Mouse (Mus musculus) B cell, adult 2 months (primary cell): ENCODE data around the gene Abhd15.

ENCODE experiments used
- DNase-seq, 2 experiments: peaks; one replicate each; pipeline ENCODE4 v3.0.0; 2022

Gene Abhd15

GRCm38 (mm10) chr11:77494344-77494676 is 20.6 kb upstream of the Abhd15 start:
- no peak for DNase-seq

GRCm38 (mm10) chr11:77494782-77495181 is 20.1 kb upstream of the Abhd15 start:
- DNase-seq: no peak

DNA sequence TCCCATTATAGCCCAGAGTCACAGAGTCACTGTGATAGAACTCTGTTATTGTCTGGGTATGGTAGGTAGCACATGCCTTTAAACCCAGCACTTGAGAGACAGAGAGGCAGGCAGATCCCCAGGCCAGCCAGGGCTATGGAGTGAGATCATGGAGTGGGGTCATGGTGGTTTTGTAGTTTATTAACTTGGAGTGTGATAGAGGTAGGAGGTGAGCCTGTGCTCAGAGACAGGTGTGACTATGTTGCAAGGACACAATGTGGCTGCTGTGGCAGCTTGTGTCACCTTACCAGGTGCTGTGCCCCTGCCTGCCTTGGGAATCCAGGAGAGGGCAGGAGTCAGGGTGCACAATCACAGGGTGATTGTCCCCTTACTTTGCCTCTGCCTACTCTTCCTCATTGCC is 19.4 kb upstream of the Abhd15 start:
- DNase-seq: no peak

- peak; percentile 72 to 76 for DNase-seq
Measured at GRCm38 (mm10) chr11:77497341-77497756, 17.6 kb upstream of the Abhd15 start.

DNA sequence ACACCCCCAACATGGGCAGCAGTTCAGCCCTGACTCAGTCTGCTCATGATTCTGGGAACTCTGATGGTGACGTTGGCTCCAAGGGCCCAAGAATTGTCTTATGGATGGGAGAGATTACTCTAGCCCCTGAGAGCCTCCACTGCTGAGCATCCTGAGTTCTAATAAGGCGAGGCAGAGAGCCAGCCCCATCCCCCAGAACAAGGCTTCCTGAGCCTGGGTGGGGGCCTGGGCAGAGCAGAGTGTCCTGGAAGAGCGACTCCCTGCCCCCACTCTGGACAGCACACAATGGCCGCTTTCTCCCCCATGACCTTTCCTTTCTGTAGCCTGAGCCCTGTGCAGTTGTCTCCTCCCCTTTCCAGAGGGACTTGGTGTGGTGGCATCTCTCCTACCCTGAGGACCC is 17.1 kb upstream of the Abhd15 start:
- DNase-seq: no peak

GRCm38 (mm10) chr11:77498261-77499139 is 16.4 kb upstream of the Abhd15 start:
- no peak for DNase-seq

DNA sequence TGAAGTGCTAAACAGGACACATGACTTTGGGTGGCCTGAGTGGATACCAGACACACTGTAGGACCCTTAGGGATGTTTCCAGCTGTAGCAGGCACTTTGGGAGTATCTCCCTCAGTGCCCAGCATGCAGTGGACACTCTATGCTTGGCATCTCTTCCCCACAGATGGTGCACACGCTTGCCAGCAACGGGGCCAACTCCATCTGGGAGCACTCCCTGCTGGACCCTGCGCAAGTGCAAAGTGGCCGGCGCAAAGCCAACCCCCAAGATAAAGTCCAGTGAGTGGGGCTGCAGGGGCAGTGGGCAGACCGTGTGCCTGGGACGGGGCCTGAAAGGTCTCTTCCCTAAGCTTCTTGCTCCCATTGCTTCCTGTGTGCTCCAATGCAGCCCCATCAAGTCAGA is 15.6 kb upstream of the Abhd15 start:
- no peak for DNase-seq

GRCm38 (mm10) chr11:77500361-77501325 is 14.3 kb upstream of the Abhd15 start:
- DNase-seq: no peak

- DNase-seq: peak; percentile 81 to 83
Measured at GRCm38 (mm10) chr11:77501392-77501791, 13.5 kb upstream of the Abhd15 start.

GRCm38 (mm10) chr11:77501971-77502370 is 12.9 kb upstream of the Abhd15 start:
- DNase-seq: no peak

DNA sequence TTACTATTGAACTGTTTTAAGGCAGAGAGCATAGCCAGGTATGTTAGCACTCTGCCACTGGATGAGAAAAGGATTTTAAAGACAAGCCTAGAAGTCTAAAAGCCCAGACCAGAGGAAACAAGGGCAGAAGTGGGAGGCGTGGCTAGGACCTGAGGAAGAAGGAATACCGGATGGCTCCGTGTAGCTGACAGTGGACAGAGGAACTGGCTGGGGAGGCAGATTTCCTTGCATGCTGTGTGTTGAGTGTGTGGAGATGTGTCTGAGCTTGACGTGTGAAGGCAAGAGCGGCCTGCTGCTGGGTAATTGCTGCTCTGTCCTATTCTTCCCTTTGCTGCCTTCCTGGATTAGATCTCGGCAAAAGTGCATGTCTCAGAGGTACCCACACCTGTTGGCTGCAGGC is 12.4 kb upstream of the Abhd15 start:
- no peak for DNase-seq

GRCm38 (mm10) chr11:77503511-77503910 is 11.4 kb upstream of the Abhd15 start:
- no peak for DNase-seq

DNA sequence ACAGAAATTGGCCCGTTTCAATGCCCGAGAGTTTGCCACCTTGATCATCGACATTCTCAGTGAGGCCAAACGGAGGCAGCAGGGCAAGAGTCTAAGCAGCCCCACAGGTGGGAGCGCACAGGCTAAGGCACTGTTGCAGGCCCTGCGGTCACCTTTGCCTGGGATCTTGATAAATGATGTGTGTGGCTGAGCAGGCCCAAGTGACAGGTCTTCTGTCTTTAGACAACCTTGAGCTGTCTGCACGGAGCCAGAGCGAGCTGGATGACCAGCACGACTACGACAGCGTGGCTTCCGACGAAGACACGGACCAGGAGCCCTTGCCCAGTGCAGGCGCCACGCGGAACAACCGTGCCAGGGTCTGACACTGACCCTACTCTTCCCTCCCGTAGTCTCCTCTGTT is 10.5 kb upstream of the Abhd15 start:
- DNase-seq: no peak

- no peak for DNase-seq
Measured at GRCm38 (mm10) chr11:77505291-77505980, 9.5 kb upstream of the Abhd15 start.

- DNase-seq: no peak
Measured at GRCm38 (mm10) chr11:77506273-77506672, 8.6 kb upstream of the Abhd15 start.

DNA sequence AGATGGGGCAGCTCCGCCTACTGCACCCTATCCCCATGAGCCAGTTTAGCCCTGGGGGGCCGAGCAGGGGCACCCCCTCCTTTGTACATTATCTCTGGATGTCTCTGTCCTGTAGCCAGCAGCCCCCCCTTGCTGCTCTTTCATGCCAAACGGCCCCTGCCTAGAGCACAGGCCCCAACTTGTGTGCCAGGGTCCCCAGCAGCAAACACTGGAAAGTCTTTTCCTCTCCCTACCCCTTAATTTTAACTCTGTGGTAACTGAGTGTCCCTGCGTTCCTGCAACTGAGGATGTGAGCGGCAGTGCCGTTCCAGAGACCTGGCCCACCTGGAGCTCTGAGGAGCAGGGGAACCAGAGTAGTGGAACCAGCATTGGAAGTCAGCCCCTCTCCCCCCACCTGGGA is 8.0 kb upstream of the Abhd15 start:
- no peak for DNase-seq

DNA sequence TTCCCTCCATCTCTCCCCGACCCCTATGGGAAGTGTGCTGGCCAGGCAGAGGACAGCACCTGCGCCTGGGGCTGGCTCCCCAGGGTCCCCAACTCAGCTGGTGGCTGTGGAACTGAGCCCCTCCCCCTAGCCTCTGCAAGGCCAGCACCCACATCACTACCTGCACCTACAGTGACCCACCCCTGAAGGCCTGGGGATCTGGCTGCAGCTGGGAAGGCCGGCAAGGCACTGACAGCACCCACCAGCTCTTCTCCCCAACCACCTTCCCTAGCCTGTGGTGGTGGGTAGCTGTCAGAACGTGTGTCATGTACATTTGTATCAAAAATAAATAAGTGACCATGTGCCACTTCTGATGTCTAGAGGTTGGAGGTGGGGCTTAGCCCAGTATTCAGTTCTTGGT is 7.5 kb upstream of the Abhd15 start:
- no peak for DNase-seq

DNA sequence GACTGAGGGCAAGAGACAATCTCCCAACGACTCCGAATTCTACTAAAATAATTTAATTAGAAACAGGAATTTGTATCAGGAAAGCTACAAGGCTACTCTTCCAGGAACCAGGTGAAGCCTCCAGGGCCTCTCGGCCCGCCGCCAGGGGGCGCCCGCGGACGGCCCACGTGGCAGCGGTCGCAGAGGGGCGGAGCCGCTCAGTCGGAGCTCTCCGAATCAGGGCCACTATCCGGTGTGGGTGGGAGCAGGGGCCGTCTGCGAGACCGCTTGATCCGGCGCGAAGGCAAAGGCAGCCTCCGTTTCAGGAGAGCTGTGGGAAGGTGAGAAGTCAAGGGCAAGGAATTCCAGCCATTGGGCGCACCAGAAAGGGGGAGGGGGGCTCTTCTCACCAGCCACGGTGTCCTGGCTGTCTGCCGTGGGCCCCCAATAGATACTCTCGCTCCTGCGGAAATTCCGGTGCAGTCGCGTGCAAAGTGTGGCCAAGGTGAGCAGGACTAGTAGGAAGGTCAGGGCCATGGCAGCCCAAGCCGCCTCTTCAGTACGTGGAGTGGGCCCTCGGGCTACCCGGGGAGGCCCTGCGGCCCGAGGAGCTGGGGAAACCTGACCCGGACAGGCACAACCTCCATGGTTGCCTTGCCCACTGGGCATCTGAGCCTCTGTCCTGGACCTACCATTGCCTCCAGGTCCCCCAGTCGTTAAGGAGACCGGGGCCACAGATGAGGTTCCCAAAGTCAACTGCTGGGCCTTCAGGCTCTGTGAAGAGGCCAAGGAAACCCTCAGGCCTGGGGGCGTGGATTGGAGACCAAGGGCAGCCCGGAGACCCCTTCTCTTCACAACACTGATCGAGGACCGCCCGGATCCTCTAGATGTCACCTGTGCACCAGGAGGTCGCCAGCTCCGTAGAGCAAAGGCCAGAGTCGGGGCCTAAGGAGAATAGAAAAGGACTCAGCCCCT is 6.6 kb upstream of the Abhd15 start:
- DNase-seq: peak; percentile 92 to 93

DNA sequence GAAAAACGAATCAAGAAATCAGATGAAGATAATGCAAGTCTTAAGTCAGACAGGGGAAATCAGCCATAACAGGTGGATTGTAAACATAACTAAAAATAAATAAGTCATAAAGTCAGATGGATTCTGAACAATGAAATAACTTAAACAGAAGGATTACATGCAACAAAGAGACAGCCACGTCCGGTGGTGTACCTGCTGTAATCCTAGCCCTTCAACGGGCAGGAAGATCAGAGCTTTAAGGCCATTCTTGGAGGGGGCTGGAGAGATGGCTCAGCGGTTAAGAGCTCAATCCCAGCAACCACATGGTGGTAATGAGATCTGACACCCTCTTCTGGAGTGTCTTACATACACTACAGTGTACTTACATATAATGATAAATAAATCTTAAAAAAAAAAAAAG is 3.6 kb upstream of the Abhd15 start:
- DNase-seq: no peak

GRCm38 (mm10) chr11:77512891-77513810 is 1.8 kb upstream of the Abhd15 start:
- peak; percentile 87 to 88 for DNase-seq

DNA sequence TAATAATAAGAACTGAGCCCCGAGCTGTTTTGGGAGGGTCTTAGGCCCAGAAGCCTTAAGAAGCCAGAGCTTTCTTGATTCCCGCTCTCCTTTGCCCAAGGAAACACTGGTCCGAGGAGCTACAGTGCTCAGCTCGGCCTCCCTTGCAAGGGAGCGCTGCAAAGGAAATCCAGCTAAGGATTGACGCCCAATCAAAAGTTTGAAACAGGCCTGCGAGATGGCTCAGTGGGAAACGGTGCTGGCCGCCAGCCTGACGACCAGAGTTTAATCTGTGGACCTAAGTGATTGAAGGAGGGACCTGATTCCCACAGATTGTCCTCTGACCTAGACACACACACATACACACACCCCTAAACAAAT is 1.1 kb upstream of the Abhd15 start:
- peak in 1 of 2 experiments; percentile 22 for DNase-seq
